Mouse (Mus musculus): ENCODE results near the gene Cep85l. TPM values are rescaled to one million over a fixed set of nuclear protein-coding genes. Genes with fewer than 3 reads are reported as not detected.

Gene Cep85l
- polyA plus RNA-seq, 1 experiment from 2014 or later, result 2.0 TPM

GRCm38 (mm10) chr10:53262021-53262420 lies 117.7 kb downstream of the Cep85l start:
- Histone ChIP-seq H3K9me3 (ENCODE audit: control insufficient read depth, low read length) (no peaks in the 10 kb centered on the region), H3K4me3 (ENCODE audit: low read depth, low read length) (no peak overlapping the region), H3K4me2 (replicated peaks; ENCODE audit: low read depth) (no peak overlapping the region), H3K9ac (ENCODE audit: low read length) (no peak overlapping the region), H3K27ac (replicated peaks) (no peak overlapping the region), H3K36me3 (ENCODE audit: control insufficient read depth, insufficient read depth, low read length) (no peaks in the 10 kb centered on the region), H3K4me1 (replicated peaks; ENCODE audit: control insufficient read depth, insufficient read depth) (no peaks in the 10 kb centered on the region), H3K27me3 (ENCODE audit: control insufficient read depth, insufficient read depth, low read length) (no peaks in the 10 kb centered on the region)
- no peak for TF ChIP-seq CTCF (IDR thresholded peaks at IDR 0.05; ENCODE audit: low read depth)
- TF ChIP-seq EP300 (optimal IDR thresholded peaks at IDR 0.05), result no peak
- WGBS, result 76% methylated on average over 1 of the region's 1 CpGs
- no peak for DNase-seq (ENCODE audit: low spot score)
- no peak for ATAC-seq (ENCODE audit: low FRiP score, low TSS enrichment)

DNA sequence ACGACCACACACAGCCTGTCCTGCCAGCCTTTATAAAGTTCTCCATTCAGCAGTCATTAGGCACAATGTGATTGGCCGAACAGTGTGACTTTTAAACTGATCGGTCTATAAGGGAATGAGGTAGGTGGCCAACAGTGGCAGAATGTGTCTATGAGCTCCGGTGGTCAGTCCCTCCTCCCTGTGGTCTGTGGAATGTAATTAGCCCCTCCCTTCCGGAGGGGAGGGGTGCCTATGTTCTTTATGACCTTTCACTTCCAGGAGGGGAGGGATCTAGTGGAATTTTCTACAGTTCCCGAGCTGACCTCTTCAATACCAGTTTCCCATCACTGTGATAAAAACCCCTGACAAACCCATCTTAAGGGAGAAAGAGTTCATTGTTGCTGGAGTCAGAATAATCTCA lies 144.4 kb downstream of the Cep85l start:
- ATAC-seq (ENCODE audit: low FRiP score, low TSS enrichment) (no peak), DNase-seq (ENCODE audit: low spot score) (no peak)
- no peak for TF ChIP-seq CTCF (IDR thresholded peaks at IDR 0.05; ENCODE audit: low read depth)
- TF ChIP-seq EP300 (optimal IDR thresholded peaks at IDR 0.05), result no peak
- H3K4me3 ChIP-seq (ENCODE audit: low read depth, low read length), result no peak overlapping the region
- no peaks in the 10 kb centered on the region for H3K4me1 ChIP-seq (replicated peaks; ENCODE audit: control insufficient read depth, insufficient read depth)
- H3K9ac ChIP-seq (ENCODE audit: low read length), result no peak overlapping the region
- no peak overlapping the region for H3K4me2 ChIP-seq (replicated peaks; ENCODE audit: low read depth)
- H3K27ac ChIP-seq (replicated peaks), result no peak overlapping the region
- H3K36me3 ChIP-seq (ENCODE audit: control insufficient read depth, insufficient read depth, low read length), result no peaks in the 10 kb centered on the region
- no peaks in the 10 kb centered on the region for H3K9me3 ChIP-seq (ENCODE audit: control insufficient read depth, low read length)
- no peaks in the 10 kb centered on the region for H3K27me3 ChIP-seq (ENCODE audit: control insufficient read depth, insufficient read depth, low read length)
- 63% methylated on average over 6 of the region's 6 CpGs for WGBS

DNA sequence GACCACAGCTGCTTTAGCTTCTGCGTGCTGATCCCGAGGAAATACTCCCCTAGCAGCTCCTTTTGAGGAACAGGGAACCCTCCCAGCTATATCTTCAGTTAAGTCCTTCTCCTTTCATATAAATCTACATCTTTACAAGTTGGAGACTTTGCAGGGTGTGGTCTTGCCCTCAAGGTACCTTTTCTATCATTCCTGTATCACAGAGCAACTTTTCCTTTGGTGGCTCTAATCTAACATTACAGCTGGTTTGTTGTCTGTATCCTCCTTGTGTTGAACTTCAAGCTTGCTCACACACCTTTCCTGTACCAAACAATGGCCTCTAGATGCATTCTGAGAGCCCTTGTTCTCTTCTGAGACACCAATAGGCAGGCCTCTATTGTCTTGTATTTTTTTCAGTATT lies 145.1 kb downstream of the Cep85l start:
- ATAC-seq (ENCODE audit: low FRiP score, low TSS enrichment) (no peak), DNase-seq (ENCODE audit: low spot score) (no peak)
- Histone ChIP-seq H3K27ac (replicated peaks) (no peak overlapping the region), H3K9me3 (ENCODE audit: control insufficient read depth, low read length) (no peaks in the 10 kb centered on the region), H3K4me2 (replicated peaks; ENCODE audit: low read depth) (no peak overlapping the region), H3K27me3 (ENCODE audit: control insufficient read depth, insufficient read depth, low read length) (no peaks in the 10 kb centered on the region), H3K36me3 (ENCODE audit: control insufficient read depth, insufficient read depth, low read length) (no peaks in the 10 kb centered on the region), H3K4me1 (replicated peaks; ENCODE audit: control insufficient read depth, insufficient read depth) (no peaks in the 10 kb centered on the region), H3K9ac (ENCODE audit: low read length) (no peak overlapping the region), H3K4me3 (ENCODE audit: low read depth, low read length) (no peak overlapping the region)
- TF ChIP-seq CTCF (IDR thresholded peaks at IDR 0.05; ENCODE audit: low read depth) (no peak), EP300 (optimal IDR thresholded peaks at IDR 0.05) (no peak)
- 85% methylated on average over 2 of the region's 2 CpGs for WGBS

- Histone ChIP-seq H3K27me3 (ENCODE audit: control insufficient read depth, insufficient read depth, low read length) (no peaks in the 10 kb centered on the region), H3K9ac (ENCODE audit: low read length) (no peak overlapping the region), H3K36me3 (ENCODE audit: control insufficient read depth, insufficient read depth, low read length) (no peaks in the 10 kb centered on the region), H3K27ac (replicated peaks) (no peak overlapping the region), H3K4me2 (replicated peaks; ENCODE audit: low read depth) (no peak overlapping the region), H3K4me1 (replicated peaks; ENCODE audit: control insufficient read depth, insufficient read depth) (no peaks in the 10 kb centered on the region), H3K9me3 (ENCODE audit: control insufficient read depth, low read length) (no peaks in the 10 kb centered on the region), H3K4me3 (ENCODE audit: low read depth, low read length) (no peak overlapping the region)
- no peak for TF ChIP-seq EP300 (optimal IDR thresholded peaks at IDR 0.05)
- no peak for TF ChIP-seq CTCF (IDR thresholded peaks at IDR 0.05; ENCODE audit: low read depth)
- DNase-seq (ENCODE audit: low spot score) (no peak), ATAC-seq (ENCODE audit: low FRiP score, low TSS enrichment) (no peak)
- WGBS, result 76% methylated on average over 2 of the region's 2 CpGs
Measured at GRCm38 (mm10) chr10:53234086-53234613, 145.6 kb downstream of the Cep85l start.

DNA sequence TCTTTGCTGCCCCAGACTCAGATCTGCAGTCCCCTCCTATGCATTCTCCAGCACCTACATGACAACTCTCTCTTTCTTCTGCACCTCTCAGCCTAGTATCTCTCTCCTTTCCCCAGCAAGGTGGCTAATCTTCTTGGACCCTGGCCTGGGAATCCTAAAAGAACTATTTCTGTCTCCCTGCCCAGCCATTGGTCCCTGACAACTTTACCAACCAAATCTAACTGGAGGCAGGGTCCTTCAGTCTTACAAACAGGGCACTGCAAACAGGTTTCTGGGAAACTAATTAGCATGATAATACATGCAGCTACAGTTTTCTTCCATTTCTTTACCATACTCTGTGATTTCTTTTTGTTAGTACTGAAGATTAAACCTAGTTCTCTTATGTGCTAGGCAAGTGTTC lies 148.9 kb downstream of the Cep85l start:
- no peak for TF ChIP-seq CTCF (IDR thresholded peaks at IDR 0.05; ENCODE audit: low read depth)
- TF ChIP-seq EP300 (optimal IDR thresholded peaks at IDR 0.05), result no peak
- H3K36me3 ChIP-seq (ENCODE audit: control insufficient read depth, insufficient read depth, low read length), result no peaks in the 10 kb centered on the region
- no peak for ATAC-seq (ENCODE audit: low FRiP score, low TSS enrichment)
- no peaks in the 10 kb centered on the region for H3K27me3 ChIP-seq (ENCODE audit: control insufficient read depth, insufficient read depth, low read length)
- H3K9ac ChIP-seq (ENCODE audit: low read length), result no peak overlapping the region
- no peak for DNase-seq (ENCODE audit: low spot score)
- no peak overlapping the region for H3K27ac ChIP-seq (replicated peaks)
- no peak overlapping the region for H3K4me3 ChIP-seq (ENCODE audit: low read depth, low read length)
- no peaks in the 10 kb centered on the region for H3K9me3 ChIP-seq (ENCODE audit: control insufficient read depth, low read length)
- H3K4me1 ChIP-seq (replicated peaks; ENCODE audit: control insufficient read depth, insufficient read depth), result no peaks in the 10 kb centered on the region
- no peak overlapping the region for H3K4me2 ChIP-seq (replicated peaks; ENCODE audit: low read depth)

- Histone ChIP-seq H3K4me1 (replicated peaks; ENCODE audit: control insufficient read depth, insufficient read depth) (no peaks in the 10 kb centered on the region), H3K4me3 (ENCODE audit: low read depth, low read length) (no peak overlapping the region), H3K4me2 (replicated peaks; ENCODE audit: low read depth) (no peak overlapping the region), H3K36me3 (ENCODE audit: control insufficient read depth, insufficient read depth, low read length) (no peaks in the 10 kb centered on the region), H3K9me3 (ENCODE audit: control insufficient read depth, low read length) (no peaks in the 10 kb centered on the region), H3K27ac (replicated peaks) (no peak overlapping the region), H3K9ac (ENCODE audit: low read length) (no peak overlapping the region), H3K27me3 (ENCODE audit: control insufficient read depth, insufficient read depth, low read length) (no peaks in the 10 kb centered on the region)
- 57% methylated on average over 2 of the region's 2 CpGs for WGBS
- TF ChIP-seq CTCF (IDR thresholded peaks at IDR 0.05; ENCODE audit: low read depth), result no peak
- no peak for TF ChIP-seq EP300 (optimal IDR thresholded peaks at IDR 0.05)
- DNase-seq (ENCODE audit: low spot score) (no peak), ATAC-seq (ENCODE audit: low FRiP score, low TSS enrichment) (no peak)
Measured at GRCm38 (mm10) chr10:53229190-53229589, 150.6 kb downstream of the Cep85l start.

Other genes with a start within 250 kb of the Cep85l start
- 21.2 and 22.8 TPM in 2 replicates for gene Pln, start 42.3 kb downstream of the Cep85l start, polyA plus RNA-seq (2015; fragmentation: Nextera tagmentation; extraction: Ambion mirVana)
- 69.2 and 70.3 TPM in 2 replicates for gene Asf1a, start 216.8 kb upstream of the Cep85l start, polyA plus RNA-seq (2015; fragmentation: Nextera tagmentation; extraction: Ambion mirVana)

Data from stomach, postnatal 0 days (tissue).